Mouse (Mus musculus): ENCODE results near the gene Cdc25b. TPM values are rescaled to one million over a fixed set of nuclear protein-coding genes. Genes with fewer than 3 reads are reported as not detected.

Cdc25b gene
- polyA plus RNA-seq, 1 experiment from 2014 or later, result 63.4 TPM

DNA sequence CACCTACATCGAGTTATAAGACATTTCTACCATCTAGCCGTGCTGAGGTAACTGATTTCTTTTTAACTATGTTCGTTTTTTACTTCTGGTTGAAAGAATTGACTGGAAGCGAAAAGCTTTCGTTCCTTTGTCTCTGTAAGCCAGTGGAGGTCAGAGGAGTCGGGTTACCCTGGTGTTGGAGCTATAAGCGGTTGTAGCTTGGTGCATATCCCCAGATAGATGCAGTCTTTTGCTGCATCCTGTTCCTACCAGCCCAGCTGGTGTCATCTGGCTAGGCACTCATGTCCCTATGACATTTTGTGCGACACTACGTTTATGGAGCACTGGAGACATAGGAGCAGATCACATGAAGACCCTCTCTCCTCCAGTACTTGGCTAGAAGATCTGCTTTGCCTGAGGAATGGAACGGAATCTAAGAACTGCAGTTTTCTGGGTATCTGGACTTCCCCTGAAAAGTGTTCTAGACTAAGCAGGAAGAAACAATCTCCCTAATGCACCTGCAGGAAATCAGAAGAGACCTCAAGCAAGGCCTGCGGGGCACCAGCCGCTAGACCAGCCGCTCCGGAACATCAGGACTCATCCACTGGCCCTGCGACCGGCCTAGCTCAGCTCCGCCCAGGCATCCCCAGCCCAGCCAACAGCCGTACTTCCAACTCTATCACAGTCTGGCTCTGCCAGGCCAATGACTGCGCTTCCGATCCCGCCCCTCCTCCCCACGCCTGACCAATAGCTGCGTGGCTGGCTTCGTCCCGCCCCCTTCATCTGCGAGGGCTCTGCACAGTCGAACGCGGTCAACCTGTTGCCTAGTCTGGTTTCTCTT lies 46.8 kb downstream of the Cdc25b start, which contains the start of gene Mavs:
Gene Mavs, plus strand, starts transcription at position 757 of the 820 bp plus-strand sequence.
- Histone ChIP-seq H3K36me3 (ENCODE audit: control insufficient read depth, insufficient read depth, low read length) (no peaks in the 10 kb centered on the region; the same call in 1 of the 2 replicates), H3K4me1 (ENCODE audit: control insufficient read depth, insufficient read depth, low read length) (peaks cover 14% of the 10 kb centered on the region), H3K9me3 (ENCODE audit: control insufficient read depth, low read depth, low read length) (no peaks in the 10 kb centered on the region), H3K27ac (ENCODE audit: low read length) (peak within 1 kb of the TSS; percentile 45; the same call in 1 of the 2 replicates), H3K9ac (replicated peaks; ENCODE audit: low read depth, low read length) (peak within 1 kb of the TSS; percentile 74), H3K4me2 (replicated peaks; ENCODE audit: low read depth, low read length) (peak within 1 kb of the TSS; percentile 78), H3K4me3 (ENCODE audit: low read depth, low read length) (peak within 1 kb of the TSS; percentile 60), H3K27me3 (ENCODE audit: control insufficient read depth, insufficient read depth, low read length) (no peaks in the 10 kb centered on the region)
- WGBS, result 10% methylated on average over 29 of the region's 29 CpGs
- peak; percentile 100 for ATAC-seq (ENCODE audit: insufficient number of reproducible peaks, insufficient read depth, low FRiP score, low read depth)

DNA sequence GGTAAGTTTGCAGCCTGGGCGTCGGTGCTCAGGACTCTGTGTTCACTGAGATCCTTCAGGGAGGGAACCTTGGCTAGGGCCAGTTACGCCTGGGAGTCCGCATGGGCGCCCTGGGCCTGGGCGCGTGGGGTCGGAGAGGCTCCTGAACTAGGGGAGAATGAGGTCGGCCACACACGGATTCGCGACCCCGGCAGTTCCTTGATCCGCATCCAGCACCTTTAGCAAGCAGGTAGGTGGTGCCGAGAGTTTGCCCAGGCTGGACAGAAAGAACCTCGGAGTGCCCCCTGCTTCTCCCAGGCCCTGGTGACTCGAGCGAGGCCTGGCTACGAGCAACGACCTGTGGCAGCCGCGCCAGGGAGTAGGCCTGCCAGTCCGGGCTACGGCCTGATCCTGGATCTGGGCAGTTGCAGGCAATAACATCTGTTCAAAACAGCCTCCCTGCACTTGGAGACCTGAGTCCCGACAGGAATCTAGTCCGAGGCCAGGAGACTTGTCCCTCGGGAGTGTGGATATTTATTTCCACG lies 47.4 kb downstream of the Cdc25b start:
- H3K4me2 ChIP-seq (replicated peaks; ENCODE audit: low read depth, low read length), result peak overlapping the region; percentile 78
- H3K9ac ChIP-seq (replicated peaks; ENCODE audit: low read depth, low read length), result peak overlapping the region; percentile 74
- H3K27ac ChIP-seq (ENCODE audit: low read length), result peak overlapping the region; percentile 45; the same call in 1 of the 2 replicates
- H3K4me3 ChIP-seq (ENCODE audit: low read depth, low read length), result peak overlapping the region; percentile 60
- H3K36me3 ChIP-seq (ENCODE audit: control insufficient read depth, insufficient read depth, low read length), result no peaks in the 10 kb centered on the region; the same call in 1 of the 2 replicates
- 11% methylated on average over 28 of the region's 28 CpGs for WGBS
- peaks cover 14% of the 10 kb centered on the region for H3K4me1 ChIP-seq (ENCODE audit: control insufficient read depth, insufficient read depth, low read length)
- no peak for ATAC-seq (ENCODE audit: insufficient number of reproducible peaks, insufficient read depth, low FRiP score, low read depth)
- H3K9me3 ChIP-seq (ENCODE audit: control insufficient read depth, low read depth, low read length), result no peaks in the 10 kb centered on the region
- no peaks in the 10 kb centered on the region for H3K27me3 ChIP-seq (ENCODE audit: control insufficient read depth, insufficient read depth, low read length)

DNA sequence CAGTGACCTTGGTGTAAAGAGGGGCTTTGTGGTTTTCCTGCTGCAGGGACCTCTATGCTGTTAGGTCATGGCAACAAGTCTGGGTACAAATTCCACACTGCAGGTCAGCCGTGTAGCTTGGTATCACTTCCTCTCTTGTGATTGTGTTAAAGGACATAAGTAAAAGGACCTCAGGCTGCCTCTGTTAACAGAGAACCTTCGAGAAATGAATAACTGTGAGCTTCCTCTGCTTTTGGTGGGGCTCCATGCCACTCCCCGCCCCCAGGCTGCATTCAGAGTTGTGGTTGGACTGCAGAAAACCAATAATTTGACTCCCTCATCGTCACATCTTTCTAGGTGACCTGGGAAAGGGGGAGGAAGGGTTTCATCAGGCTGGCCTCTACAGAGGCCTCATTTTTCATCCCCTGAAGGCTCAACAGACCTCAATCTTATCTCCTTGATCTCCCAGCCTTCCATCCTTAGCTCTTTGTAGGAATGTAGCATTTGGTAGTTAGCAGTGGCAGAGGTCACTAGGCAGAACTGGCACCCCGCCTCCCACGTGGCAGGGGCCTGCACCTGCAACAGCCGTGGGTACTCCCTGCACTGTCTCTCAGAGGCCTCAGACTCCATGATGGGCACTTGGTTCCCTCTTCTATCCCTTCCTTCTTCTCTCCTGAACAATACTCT lies 48.4 kb downstream of the Cdc25b start:
- no peak overlapping the region for H3K9ac ChIP-seq (replicated peaks; ENCODE audit: low read depth, low read length)
- no peak for ATAC-seq (ENCODE audit: insufficient number of reproducible peaks, insufficient read depth, low FRiP score, low read depth)
- WGBS, result 62% methylated on average over 7 of the region's 7 CpGs
- peaks cover 14% of the 10 kb centered on the region for H3K4me1 ChIP-seq (ENCODE audit: control insufficient read depth, insufficient read depth, low read length)
- peak overlapping the region; percentile 78 for H3K4me2 ChIP-seq (replicated peaks; ENCODE audit: low read depth, low read length)
- H3K9me3 ChIP-seq (ENCODE audit: control insufficient read depth, low read depth, low read length), result no peaks in the 10 kb centered on the region
- H3K36me3 ChIP-seq (ENCODE audit: control insufficient read depth, insufficient read depth, low read length), result no peaks in the 10 kb centered on the region; the same call in 1 of the 2 replicates
- peak overlapping the region; percentile 60 for H3K4me3 ChIP-seq (ENCODE audit: low read depth, low read length)
- H3K27ac ChIP-seq (ENCODE audit: low read length), result no peak overlapping the region
- no peaks in the 10 kb centered on the region for H3K27me3 ChIP-seq (ENCODE audit: control insufficient read depth, insufficient read depth, low read length)

DNA sequence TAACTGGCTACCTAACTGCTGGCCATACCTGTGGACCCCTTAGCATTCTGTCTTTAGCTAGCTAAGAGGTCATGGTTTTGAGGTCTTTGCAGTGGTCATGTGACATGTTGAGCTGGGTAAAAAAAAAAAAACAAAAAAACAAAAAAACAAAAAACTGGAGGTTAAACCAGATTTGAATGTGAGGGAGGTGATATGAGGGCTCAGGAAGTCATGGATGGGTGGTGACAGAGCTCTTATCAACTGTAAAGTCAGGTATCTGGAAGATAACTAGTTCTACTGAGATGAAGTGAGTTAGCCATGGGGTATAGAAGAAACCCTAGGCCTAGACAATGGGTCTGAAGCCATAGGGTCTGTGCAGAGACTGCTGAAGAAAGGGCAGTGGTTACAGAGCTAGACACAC lies 55.4 kb downstream of the Cdc25b start:
- no peak overlapping the region for H3K9ac ChIP-seq (replicated peaks; ENCODE audit: low read depth, low read length)
- H3K4me2 ChIP-seq (replicated peaks; ENCODE audit: low read depth, low read length), result no peak overlapping the region
- H3K27me3 ChIP-seq (ENCODE audit: control insufficient read depth, insufficient read depth, low read length), result no peaks in the 10 kb centered on the region
- peaks cover 47% of the 10 kb centered on the region for H3K36me3 ChIP-seq (ENCODE audit: control insufficient read depth, insufficient read depth, low read length)
- no peak overlapping the region for H3K27ac ChIP-seq (ENCODE audit: low read length)
- no peaks in the 10 kb centered on the region for H3K4me1 ChIP-seq (ENCODE audit: control insufficient read depth, insufficient read depth, low read length)
- ATAC-seq (ENCODE audit: insufficient number of reproducible peaks, insufficient read depth, low FRiP score, low read depth), result no peak
- H3K4me3 ChIP-seq (ENCODE audit: low read depth, low read length), result no peak overlapping the region
- H3K9me3 ChIP-seq (ENCODE audit: control insufficient read depth, low read depth, low read length), result no peaks in the 10 kb centered on the region

GRCm38 (mm10) chr2:131242929-131243328 lies 56.2 kb downstream of the Cdc25b start:
- peaks cover 55% of the 10 kb centered on the region for H3K36me3 ChIP-seq (ENCODE audit: control insufficient read depth, insufficient read depth, low read length)
- H3K4me3 ChIP-seq (ENCODE audit: low read depth, low read length), result no peak overlapping the region
- no peaks in the 10 kb centered on the region for H3K4me1 ChIP-seq (ENCODE audit: control insufficient read depth, insufficient read depth, low read length)
- H3K27me3 ChIP-seq (ENCODE audit: control insufficient read depth, insufficient read depth, low read length), result no peaks in the 10 kb centered on the region
- WGBS, result 87% methylated on average over 7 of the region's 7 CpGs
- ATAC-seq (ENCODE audit: insufficient number of reproducible peaks, insufficient read depth, low FRiP score, low read depth), result no peak
- H3K9me3 ChIP-seq (ENCODE audit: control insufficient read depth, low read depth, low read length), result no peaks in the 10 kb centered on the region
- H3K9ac ChIP-seq (replicated peaks; ENCODE audit: low read depth, low read length), result no peak overlapping the region
- H3K4me2 ChIP-seq (replicated peaks; ENCODE audit: low read depth, low read length), result no peak overlapping the region
- H3K27ac ChIP-seq (ENCODE audit: low read length), result no peak overlapping the region

Other genes with a start within 250 kb of the Cdc25b start
- gene Gfra4, start 143.9 kb upstream of the Cdc25b start, polyA plus RNA-seq (2014; fragmentation: Nextera tagmentation; extraction: Ambion mirVana), result 23.8 and 24.4 TPM in 2 replicates
- gene Adam33, start 123.1 kb upstream of the Cdc25b start, polyA plus RNA-seq (2014; fragmentation: Nextera tagmentation; extraction: Ambion mirVana), result 3.6 and 4.8 TPM in 2 replicates
- 0.22 and 0.48 TPM in 2 replicates for gene Siglec1, start 100.2 kb upstream of the Cdc25b start, polyA plus RNA-seq (2014; fragmentation: Nextera tagmentation; extraction: Ambion mirVana)
- gene Hspa12b, start 59.7 kb upstream of the Cdc25b start, polyA plus RNA-seq (2014; fragmentation: Nextera tagmentation; extraction: Ambion mirVana), result 12.3 and 14.2 TPM in 2 replicates
- not detected in 2 replicates for gene Gm11037, start 53.5 kb upstream of the Cdc25b start, polyA plus RNA-seq (2014; fragmentation: Nextera tagmentation; extraction: Ambion mirVana)
- gene 1700037H04Rik, start 26.9 kb upstream of the Cdc25b start, polyA plus RNA-seq (2014; fragmentation: Nextera tagmentation; extraction: Ambion mirVana), result 84.6 and 88.9 TPM in 2 replicates
- 9.0 and 9.9 TPM in 2 replicates for gene Cenpb, start 6.9 kb upstream of the Cdc25b start, polyA plus RNA-seq (2014; fragmentation: Nextera tagmentation; extraction: Ambion mirVana)
- 9.2 and 9.8 TPM in 2 replicates for gene Spef1, start 333 bp downstream of the Cdc25b start, polyA plus RNA-seq (2014; fragmentation: Nextera tagmentation; extraction: Ambion mirVana)
- gene Ap5s1, start 20.1 kb downstream of the Cdc25b start, polyA plus RNA-seq (2014; fragmentation: Nextera tagmentation; extraction: Ambion mirVana), result 27.0 TPM in 2 replicates
- 15.2 and 15.5 TPM in 2 replicates for gene Mavs, start 47.1 kb downstream of the Cdc25b start, polyA plus RNA-seq (2014; fragmentation: Nextera tagmentation; extraction: Ambion mirVana)
- 39.1 and 42.3 TPM in 2 replicates for gene Pank2, start 75.5 kb downstream of the Cdc25b start, polyA plus RNA-seq (2014; fragmentation: Nextera tagmentation; extraction: Ambion mirVana)
- 4.4 and 5.6 TPM in 2 replicates for gene Rnf24, start 165.9 kb downstream of the Cdc25b start, polyA plus RNA-seq (2014; fragmentation: Nextera tagmentation; extraction: Ambion mirVana)